Mouse (Mus musculus): ENCODE data around the gene Pcdh15. TPM values are rescaled to one million over a fixed set of nuclear protein-coding genes. Genes with fewer than 3 reads are reported as not detected.

Pcdh15 gene
- total RNA-seq, 4 experiments from 2014 or later, result 8.6 to 10.2 (median 9.6) TPM

DNA sequence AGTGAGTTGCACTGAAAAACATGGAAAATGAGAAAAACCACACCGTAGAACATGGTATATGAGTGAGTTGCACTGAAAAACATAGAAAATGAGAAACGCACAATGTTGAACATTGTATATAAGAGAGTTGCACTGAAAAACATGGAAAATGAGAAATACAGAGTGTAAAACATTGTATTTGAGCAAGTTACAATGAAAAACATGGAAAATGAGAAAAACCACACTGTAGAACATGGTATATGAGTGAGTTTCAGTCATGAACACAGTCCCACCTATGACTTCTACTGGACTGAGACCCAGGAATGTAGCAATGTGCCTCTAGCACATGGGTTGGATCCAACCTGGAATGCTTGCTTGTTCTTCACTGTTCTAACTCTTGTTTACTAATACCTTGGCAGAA lies 279.9 kb downstream of the Pcdh15 start:
- no peak for DNase-seq

DNA sequence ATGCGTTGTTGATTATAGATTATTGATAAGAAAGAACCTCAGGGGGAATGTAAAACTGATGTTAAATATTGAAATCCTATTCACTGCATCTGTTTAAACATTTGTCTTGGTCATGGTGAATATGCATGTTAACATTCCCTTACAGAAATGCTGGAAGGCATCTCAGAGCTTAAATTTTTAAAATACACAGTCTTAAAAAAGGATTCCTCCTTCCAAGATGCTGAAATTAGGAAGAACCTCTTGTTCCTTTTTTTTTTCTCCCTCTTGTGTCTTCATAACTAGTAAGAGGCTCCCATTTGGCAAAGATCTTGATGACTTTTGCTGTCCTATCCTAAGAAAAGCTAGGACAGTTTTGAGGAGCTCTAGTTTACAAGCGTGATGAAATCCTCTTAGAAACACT lies 284.9 kb downstream of the Pcdh15 start:
- no peak for DNase-seq

DNA sequence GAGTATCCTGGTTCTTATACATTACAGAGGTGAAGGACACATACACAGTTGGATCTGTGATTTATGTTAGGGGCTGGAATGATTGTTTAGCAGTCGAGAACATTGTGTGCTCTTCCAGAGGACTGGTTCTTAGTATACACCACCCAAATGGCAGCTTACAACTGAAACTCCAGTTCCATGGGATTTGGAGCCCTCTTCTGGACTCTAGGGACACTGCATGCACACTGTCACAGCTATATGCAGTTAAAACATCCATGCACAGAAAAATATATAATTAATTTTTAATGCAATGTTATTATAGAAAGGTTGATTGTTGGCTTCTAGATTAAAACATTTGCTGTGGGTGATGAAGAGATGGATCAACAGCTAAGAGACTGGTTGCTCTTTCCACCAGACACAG lies 301.3 kb downstream of the Pcdh15 start:
- DNase-seq, result no peak

DNA sequence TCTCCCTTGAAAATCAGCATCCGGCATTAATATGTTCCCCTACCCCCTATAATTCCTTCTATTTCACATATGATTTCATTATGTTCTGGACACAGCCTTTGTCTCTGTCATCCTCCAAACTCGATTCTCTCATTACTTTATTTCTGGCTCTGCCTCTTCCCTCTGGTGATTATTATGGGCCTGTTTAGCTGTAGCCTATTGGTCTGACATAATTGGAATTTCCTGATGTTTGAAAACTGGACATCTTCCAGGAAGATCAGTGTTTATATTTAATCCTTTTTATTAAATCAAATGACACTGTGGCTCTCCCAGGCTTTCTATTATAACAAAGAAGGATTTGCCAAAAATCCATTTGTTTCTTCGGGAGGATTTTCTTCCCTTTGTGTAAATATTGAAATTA lies 326.3 kb downstream of the Pcdh15 start:
- DNase-seq, result no peak

DNA sequence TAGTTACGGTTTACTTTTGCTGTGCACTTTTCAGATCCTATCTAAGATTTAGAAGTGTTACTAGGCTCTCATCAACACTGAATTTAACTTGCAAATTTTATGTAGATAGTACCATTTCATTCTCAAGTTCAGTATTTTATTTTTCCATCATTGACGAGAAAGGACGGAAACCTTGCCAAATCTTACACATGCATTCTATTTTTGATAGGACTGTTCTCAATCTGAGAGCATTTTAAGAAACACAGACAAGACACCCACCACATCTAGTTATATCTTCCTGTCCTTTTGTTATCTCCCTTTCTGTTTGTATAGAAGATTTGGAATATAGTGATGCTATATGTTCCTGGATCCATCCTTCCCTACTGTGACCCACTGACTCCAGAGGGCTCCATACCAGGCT lies 332.2 kb downstream of the Pcdh15 start:
- DNase-seq, result no peak

DNA sequence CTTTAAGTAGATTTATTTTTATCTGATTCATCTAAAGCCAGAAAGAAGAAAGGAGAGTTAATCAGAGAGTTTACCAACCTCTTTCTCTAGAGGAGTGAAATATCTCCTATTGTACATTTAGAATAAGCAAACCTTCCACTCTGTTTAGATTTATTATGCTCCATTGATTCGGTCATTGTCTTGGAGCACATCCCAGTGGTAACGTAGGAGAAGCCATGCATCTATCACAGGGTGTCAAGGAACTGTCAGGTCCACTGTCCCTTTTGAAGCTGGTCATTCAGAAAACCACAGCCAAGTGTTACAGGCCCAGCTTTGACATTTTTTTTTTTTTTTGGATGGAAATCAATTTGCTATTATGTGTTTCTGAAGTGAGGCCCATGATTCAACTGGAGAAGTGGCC lies 384.9 kb downstream of the Pcdh15 start:
- DNase-seq, result no peak

DNA sequence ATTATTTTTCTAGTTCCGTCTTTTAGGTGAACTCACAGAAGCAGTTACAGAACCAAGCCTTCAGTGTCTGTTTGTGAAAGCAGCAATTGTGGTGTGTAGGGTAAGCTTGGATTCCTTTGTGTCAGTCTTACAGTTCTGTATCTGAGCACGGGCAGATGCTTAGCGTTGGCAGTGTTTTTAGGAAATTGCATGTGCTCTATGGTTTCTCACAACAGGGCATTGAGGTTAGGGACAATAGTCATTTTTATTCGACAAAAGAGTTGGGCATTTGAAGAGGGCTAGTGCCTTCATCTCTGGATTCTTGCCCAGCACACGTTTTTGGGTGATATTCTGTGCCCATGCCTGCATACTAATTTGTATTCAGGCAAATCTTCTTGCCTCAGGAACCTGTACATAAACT lies 392.5 kb downstream of the Pcdh15 start:
- DNase-seq, result no peak

DNA sequence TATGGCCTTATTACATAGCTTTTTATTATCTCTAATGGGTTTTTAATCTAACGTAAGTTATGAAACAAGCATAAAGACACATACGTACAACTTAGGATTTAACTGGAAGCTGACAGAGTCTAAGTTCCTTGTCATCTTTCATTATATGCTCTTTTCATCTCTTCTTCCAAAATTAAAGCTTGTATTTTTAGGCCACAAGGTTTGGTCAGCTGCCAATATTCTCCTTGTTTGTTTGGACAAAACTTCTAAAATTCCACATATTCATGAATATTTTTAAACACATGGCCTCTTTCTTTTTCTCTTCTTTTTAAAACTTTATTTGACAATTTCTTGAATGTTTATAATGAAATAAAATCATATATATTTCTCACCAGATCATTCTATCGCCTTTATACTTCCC lies 415.7 kb downstream of the Pcdh15 start:
- DNase-seq, result no peak

DNA sequence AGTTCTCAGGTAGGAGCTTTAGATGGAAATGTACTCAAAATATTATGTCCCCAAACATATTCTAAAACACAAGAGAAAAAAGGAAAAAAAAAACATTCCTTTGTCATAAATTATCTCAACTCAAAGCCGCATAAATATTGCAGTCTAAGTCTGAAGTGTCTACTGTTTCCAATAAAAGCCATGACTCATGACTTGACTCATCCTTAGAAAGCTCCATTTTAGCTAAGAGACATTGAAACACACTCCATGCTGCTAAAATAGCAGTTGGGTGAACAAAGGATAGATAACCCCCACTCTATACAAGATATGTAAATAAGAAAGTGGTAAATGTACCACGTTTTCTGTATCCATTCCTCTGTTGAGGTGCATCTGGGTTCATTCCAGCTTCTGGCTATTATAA lies 416.6 kb downstream of the Pcdh15 start:
- no peak for DNase-seq

DNA sequence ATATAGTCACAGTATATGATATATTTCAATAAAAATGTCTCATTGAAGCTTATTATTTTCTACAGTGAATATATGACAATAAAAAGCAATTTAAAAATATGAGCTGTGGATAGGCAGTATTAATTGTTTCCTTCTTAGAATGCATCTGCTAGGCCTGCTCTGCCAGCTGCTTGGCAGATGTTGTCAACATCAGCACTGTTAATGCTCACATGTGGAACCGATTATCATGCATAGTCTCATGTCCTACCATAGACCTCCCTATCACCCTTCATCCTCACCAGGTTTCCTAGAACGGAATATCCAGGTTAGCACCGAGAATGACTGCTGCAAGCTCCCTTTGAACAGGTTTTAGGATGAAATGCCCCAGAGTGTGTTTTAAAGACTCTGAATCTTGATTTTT lies 420.3 kb downstream of the Pcdh15 start:
- no peak for DNase-seq

DNA sequence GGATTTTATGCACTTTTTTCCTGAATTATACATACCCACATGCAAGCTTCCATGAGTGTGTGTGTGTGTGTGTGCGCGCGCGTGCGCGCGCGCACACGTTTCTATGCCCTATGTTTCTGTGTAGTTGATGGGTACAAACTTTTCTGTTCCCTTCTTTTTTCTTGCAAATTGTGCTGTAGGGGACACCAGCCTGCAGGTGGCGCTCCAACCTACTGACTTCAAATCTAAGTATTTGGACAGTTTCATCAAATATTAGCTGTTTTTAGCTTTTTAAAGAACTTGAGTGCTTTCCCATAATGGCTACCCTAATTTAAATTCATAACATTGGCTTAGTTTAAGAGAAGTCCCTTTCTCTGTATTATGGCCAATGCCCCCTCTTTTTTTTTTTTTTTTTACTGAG lies 453.7 kb downstream of the Pcdh15 start:
- no peak for DNase-seq

DNA sequence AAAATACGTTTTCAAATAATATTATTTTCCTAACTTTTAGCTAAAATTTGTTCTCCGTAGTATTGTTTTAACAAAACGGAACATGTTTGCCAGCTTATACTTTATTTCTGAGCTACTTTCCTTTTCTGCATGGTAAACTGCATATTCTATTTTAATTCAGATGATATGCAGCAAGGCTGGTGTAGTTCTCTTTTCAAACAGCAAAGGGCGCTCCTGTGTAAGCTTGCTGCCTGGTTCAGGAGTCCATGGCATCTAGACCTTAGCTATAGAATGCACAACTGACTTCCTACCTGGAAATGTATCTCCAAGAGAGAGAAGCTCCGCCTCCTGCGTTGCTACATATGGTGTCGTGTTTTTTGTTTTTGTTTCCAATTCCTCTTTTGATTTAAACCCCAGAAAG lies 465.1 kb downstream of the Pcdh15 start:
- DNase-seq, result peak; percentile 21

DNA sequence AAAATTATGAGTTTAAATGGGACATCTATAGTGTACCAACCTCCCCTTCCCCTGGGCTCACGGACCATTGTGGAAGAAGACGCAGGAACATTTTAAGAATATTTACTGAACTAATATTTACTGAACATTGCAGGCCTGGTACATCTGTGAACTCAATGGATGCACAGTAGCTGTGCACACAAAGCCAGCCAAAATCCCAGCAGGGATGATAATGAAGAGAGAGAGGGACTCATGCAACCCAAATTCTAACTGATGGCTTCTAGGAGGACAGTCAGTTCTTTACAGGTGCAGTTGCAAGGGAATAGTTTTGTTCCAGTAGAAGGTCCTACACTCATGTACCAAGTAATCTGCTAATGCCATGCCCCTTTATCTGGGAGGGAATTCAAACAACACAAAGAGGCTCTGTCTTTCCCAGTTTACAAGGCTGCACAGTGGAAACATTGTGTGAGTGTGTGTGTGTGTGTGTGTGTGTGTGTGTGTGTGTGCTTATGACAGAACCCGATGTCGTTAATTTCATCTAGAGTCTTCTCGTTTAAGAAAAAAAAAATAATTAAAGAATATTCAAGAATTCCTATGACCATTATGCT lies 475.7 kb downstream of the Pcdh15 start:
- DNase-seq, result no peak

DNA sequence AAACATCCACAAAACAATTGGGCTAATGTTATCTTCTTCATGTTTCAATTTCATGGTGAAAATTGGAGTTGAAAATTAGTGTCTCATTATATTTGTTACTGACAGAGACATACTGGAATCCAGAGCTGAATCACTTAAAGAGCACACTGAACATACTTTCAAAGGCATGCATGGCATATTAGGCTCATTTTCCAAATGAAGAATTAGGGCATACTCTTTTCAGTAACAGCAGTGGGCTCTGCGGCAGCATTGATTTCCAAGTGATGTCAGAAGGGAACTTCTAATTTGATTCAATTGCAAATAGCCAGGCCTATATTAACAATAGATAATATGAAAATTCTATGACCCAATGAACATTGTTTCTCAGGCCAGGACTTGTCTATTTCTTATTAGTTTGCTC lies 568.4 kb downstream of the Pcdh15 start:
- no peak for DNase-seq

DNA sequence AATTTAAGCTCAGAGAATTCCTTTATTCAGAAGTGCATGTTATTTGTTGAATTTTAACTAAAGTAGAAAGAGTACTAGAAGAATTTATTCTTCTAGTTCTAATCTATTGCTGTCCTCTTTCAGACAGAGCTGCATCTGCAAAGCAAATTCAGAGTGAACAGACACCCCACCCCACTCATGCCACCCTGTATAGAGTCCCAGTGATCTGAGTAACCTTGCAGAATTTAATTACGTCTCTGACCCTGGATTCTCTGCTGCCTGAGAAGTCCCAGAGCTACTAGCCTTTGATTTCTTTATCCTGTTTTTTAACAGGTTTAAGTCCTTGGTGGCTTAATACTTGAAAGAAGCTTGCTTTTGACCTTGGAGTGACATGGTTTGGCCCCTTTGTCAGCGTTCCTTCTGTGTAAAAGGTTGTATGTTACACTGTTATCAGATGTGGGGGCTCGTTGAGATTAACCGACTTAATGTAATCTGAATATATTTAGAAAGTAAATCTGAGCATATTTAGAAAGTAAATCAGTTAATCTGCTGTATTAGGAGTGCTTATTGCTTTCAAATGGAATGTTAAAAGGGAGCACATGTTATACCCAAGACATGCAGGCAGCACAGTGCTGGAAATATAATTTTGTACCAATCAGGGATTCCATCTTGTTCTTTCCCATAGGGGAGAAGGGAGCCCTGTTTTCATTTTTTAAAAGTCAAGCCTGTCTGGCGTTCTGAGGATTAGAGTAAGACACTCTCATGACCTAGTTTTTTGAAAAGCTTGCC lies 601.6 kb downstream of the Pcdh15 start:
- no peak for DNase-seq

DNA sequence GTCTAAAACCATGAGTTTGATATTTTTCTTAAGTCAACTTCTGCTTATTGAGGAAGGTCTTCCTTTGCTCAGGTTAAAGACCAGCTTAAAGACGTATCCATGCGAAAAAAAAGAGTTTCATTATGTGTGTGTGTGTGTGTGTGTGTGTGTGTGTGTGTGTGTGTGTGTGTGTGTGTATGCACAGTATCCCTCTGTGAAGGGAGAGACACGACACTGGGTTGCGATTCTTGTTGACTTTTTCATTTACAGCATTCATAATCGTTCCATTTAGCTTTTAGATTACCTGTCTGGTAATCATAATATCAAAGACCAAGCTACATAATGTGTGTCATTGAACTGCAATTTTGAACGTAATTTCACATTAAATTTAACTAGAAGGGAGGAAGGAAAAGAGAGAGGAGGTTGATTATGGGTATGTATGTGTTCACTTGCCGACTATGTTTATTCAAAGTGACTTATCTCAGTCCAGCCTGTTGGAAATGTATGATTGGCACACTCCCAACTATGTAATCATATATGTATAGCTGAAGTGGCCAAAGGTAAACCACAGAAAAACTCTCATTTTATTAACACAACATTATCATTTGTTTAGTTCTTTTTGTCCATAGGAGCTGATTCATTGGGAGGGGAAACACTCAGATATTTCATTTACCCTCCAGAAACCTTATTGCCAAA lies 626.6 kb downstream of the Pcdh15 start:
- no peak for DNase-seq

DNA sequence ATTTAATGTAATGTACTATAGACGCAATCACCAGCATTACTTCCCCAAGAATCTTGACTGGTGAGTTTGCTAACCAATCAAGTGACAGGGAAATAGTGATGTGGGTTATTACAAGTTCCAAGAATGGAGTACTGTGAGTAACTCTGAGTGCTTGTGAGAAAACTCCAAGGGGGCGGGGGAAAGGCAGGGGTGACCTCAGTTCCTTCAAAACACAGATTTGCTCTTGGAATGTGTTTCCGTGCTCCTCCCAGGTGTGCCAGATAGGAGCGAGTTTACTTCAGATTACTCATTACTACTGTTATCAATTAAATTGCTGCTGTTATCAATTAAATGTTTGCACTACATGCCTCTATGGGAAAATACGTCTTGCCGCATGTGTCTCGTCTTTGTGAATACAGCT lies 634.1 kb downstream of the Pcdh15 start:
- no peak for DNase-seq

DNA sequence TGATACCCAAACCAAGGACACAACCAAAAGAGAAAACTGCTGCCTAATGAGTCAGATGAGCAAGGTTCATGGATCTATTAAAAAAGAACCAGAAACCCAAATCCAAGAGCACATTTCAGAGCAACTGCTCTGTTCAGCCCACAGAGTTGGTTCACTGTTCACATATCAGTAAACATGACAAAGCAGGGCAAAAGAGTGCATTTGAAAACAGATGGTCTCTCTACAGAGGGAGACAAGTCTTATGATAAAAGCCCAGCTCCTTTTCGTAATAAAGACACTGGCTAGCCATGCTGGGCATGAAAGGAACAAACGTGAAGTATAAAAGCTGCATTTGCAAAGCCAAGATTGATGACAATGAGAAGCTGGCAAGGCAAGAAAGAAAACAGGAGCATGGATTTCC lies 649.9 kb downstream of the Pcdh15 start:
- peak; percentile 43 for DNase-seq

DNA sequence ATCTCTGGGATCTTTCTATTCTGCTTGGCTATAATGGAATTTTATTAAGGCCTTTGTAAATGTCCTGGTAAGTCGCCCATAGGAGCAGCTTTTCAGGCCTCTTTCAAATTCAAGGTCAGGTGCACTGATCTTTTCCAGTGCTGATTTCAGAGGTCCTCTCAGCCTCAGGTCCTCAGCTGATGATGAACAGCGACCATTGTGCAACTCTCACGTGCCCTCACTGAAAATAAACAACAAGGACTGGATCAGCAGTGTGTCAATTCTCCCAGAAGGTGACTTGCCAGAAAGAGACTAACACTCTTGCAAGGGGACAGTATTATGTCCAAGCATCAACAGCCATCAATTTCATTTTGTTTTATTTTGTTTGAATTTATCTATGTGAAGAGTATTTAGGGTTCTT lies 654.7 kb downstream of the Pcdh15 start:
- peak; percentile 67 for DNase-seq

DNA sequence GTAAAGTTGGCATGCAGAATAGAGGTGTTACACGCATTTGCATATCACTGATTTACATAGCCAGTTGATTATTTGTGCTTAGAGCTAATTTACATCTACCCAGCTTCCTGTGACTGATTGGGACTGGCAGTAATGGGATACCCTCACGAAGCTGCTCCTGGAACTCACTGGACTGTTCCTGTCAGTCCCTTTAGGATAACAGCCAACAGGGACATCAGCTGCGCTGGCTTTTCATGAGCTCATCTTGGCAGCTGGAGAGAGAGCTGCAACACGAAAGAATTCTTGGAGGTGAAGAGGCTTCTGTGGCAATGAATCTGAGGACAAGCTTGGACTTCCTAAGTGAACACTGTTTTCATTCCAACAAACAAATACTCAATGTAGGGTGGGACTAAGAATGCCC lies 683.8 kb downstream of the Pcdh15 start:
- no peak for DNase-seq

DNA sequence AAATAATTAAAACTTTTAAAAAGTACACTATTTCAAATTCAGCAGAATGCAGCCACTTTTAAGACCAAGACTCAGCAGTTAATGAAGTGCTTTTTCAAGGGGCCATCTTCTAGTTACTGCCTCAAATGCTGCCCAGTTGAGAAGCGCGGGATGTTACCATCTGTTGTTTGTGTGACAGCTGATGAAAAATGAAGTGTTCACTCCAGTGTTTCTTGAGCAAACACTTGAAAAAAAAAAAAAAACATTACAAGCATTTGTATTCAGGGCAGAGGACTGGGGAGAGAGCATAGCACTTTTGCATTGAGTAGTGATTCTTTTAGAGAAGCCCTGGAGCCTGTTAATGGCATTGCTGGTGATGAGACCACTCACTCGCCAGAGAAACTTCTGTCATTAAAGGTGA lies 689.0 kb downstream of the Pcdh15 start:
- no peak for DNase-seq

DNA sequence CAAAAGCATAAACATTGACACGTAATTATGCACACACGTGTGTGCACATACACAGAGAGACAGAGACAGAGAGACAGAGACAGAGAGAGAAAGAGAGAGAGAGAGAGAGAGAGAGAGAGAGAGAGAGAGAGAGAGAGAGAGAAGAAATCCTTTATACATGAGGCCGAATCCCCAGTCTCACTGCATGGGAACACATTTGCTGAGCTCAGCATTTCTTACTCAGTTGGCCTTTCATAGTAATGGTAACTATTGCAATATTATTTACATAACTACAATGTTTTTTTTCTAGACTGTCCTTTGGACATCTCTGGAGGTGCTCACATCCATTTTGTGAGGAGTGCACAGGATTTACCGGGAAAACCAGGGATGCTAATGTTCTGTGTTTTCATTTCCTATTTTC lies 705.9 kb downstream of the Pcdh15 start:
- no peak for DNase-seq

DNA sequence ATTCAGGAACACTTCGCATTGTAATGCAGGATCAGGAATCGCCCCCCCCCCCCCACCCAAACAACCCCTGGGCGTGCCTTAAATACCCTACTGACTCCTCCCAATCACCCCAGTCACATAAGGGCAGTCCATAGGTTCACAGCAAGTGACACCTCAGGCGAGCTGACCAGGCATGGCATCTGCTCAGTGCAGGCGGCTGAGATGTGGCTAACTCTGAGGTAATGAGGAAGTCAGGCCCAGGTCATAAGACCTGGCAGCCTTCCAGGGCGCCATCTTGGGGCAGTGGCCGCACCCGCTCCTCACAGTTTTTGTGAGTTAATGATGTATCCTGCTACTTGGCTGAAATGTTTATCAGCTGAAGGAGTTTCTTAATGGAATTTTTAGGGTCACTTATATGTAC lies 713.2 kb downstream of the Pcdh15 start:
- no peak for DNase-seq
